Mouse (Mus musculus) lung, adult 2 months (tissue): ENCODE measurements around the gene Timp2.

Experiments
- CTCF ChIP-seq: fragments of 200-500 bp; IDR thresholded peaks from 2 replicates; pipeline ENCODE4 v1.5.1; 2011; ENCODE audit warnings: mild to moderate bottlenecking, low read length, control low read depth; ENCODE audit not compliant: insufficient read depth
- POLR2A ChIP-seq: fragments of 200-500 bp; IDR thresholded peaks from 2 replicates; pipeline ENCODE4 v1.6.1; 2011; ENCODE audit warnings: low read depth, mild to moderate bottlenecking, control low read depth, low read length, borderline replicate concordance; ENCODE audit errors: extremely low read depth

GRCm38 (mm10) chr11:118275092-118275491 lies 80.4 kb downstream of the Timp2 start:
- TF ChIP-seq POLR2A (no peak), CTCF (no peak)
